Mouse (Mus musculus): ENCODE data around the gene Gm21731. TPM values are rescaled to one million over a fixed set of nuclear protein-coding genes. Genes with fewer than 3 reads are reported as not detected.
"Not testable (repeated sequence)": the region's sequence is repeated elsewhere in the genome, so short reads cannot be mapped to it uniquely, and the experiment has no call there.

Gene Gm21731
- polyA plus RNA-seq (2015; fragmentation: Nextera tagmentation; extraction: Ambion mirVana), result not detected in 2 replicates

DNA sequence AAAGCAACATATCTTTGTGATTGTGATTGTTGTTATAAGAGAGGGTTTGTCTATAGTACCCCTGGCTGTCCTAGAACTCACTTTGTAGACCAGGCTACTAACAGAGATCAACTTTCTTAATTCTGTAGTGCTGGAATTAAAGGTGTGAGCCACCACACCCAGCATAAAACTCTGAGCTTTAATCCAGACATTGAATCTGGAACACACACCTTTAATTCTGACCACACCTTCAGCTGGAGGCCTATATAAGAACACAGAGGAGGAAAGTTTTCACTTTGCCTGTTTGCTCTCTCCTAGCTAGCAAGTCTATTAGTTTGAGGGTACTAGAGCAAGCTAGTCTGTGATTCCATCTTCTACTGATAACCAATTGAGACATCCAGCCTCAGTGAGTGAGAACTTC, at the start of gene Gm21731:
Gene Gm21731 (plus strand): TSS at position 301 of the 400 bp plus-strand sequence.
- not testable (repeated sequence) for H3K27ac ChIP-seq; H3K36me3 ChIP-seq (ENCODE audit: insufficient read depth, low read length); H3K9me3 ChIP-seq (replicated peaks; ENCODE audit: low read length); DNase-seq (ENCODE audit: low spot score); H3K9ac ChIP-seq (ENCODE audit: low read depth, low read length); ATAC-seq (replicated peaks; ENCODE audit: low FRiP score, low read depth); H3K27me3 ChIP-seq (ENCODE audit: insufficient read depth, low read length); H3K4me2 ChIP-seq (ENCODE audit: low read length); H3K4me1 ChIP-seq (replicated peaks; ENCODE audit: insufficient read depth, low read length); H3K4me3 ChIP-seq (replicated peaks; ENCODE audit: low read depth, low read length)

DNA sequence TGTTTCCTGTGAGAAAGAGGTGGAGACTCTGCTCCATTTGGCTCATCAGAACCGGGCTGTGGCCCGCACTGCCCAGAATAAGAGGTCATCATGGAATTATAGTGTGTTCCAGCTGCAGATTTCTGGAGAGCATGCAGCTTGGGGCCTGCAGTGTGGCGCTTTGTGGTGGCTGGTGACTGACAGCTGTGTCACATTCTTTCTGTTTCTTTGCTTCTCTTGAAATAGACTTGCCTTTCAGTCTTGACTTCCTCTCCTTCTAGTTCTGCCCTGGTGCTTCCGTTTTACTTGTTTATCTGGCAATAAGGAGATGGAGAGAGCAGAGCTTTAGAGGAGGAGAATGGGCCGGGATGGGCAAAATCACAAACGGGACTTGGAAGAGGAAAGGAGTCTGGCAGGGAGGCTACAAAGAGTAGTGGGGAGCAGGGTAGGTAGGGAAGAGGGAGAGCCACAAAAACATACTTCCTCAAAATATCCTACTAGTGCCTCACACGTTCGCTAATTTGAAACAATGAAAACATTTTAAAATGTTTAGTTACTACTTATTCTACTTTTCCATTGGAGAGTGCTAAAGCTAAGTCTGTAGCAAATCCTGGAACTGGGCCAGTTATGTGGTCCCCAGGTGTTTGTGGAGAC, 42.6 kb upstream of the Gm21731 start:
- WGBS, result 78% methylated on average over 7 of the region's 8 CpGs
- not testable (repeated sequence) for H3K36me3 ChIP-seq (ENCODE audit: insufficient read depth, low read length); DNase-seq (ENCODE audit: low spot score); H3K4me1 ChIP-seq (replicated peaks; ENCODE audit: insufficient read depth, low read length); H3K9ac ChIP-seq (ENCODE audit: low read depth, low read length); H3K27ac ChIP-seq; H3K4me3 ChIP-seq (replicated peaks; ENCODE audit: low read depth, low read length); H3K9me3 ChIP-seq (replicated peaks; ENCODE audit: low read length); H3K27me3 ChIP-seq (ENCODE audit: insufficient read depth, low read length); H3K4me2 ChIP-seq (ENCODE audit: low read length); ATAC-seq (replicated peaks; ENCODE audit: low FRiP score, low read depth)

DNA sequence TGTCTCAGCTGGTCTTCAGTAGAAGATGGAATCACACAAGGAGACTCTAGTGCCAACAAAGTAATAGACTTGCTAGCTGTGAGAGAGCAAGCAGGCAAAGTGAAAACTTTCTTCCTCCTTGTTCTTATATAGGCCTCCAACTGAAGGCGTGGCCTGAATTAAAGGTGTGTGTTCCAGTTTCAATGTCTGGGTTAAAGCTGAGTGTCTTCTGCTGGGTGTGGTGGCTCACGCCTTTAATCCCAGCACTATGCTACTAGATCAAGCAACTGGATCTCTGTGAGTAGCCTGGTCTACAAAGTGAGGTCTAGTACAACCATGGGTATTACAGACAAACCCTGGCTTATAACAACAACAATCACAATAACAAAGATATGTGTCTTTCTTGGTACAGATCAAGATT, 23.1 kb upstream of the Gm21731 start, which contains the start of gene Gm21762:
Gene Gm21762 (minus strand): TSS at position 101 of the 400 bp plus-strand sequence.
- DNase-seq (ENCODE audit: low spot score); H3K4me2 ChIP-seq (ENCODE audit: low read length); H3K27ac ChIP-seq; H3K4me3 ChIP-seq (replicated peaks; ENCODE audit: low read depth, low read length); H3K9ac ChIP-seq (ENCODE audit: low read depth, low read length); H3K4me1 ChIP-seq (replicated peaks; ENCODE audit: insufficient read depth, low read length); H3K9me3 ChIP-seq (replicated peaks; ENCODE audit: low read length); H3K36me3 ChIP-seq (ENCODE audit: insufficient read depth, low read length); ATAC-seq (replicated peaks; ENCODE audit: low FRiP score, low read depth); H3K27me3 ChIP-seq (ENCODE audit: insufficient read depth, low read length): not testable (repeated sequence)
- WGBS, result no CpG with 5 or more reads among the region's 2 CpGs

DNA sequence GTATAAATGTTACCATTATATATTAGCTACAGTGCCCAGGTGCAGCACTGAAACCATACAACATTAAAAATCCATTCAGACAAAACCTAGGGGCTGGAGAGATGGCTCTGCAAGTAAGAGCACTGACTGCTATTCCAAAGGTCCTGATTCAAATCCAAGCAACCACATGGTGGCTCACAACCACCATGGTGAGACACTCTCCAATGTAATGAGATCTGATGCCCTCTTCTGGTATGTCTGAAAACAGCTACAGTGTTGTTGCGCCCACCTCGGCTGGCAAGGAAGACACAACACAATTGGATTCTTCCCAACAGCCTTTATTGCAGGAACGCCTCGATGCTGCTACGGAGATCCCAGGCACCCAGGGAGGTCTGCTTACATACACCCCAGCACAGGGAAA, 18.0 kb upstream of the Gm21731 start:
- not testable (repeated sequence) for H3K27me3 ChIP-seq (ENCODE audit: insufficient read depth, low read length); ATAC-seq (replicated peaks; ENCODE audit: low FRiP score, low read depth); H3K4me3 ChIP-seq (replicated peaks; ENCODE audit: low read depth, low read length); H3K9me3 ChIP-seq (replicated peaks; ENCODE audit: low read length); H3K27ac ChIP-seq; H3K36me3 ChIP-seq (ENCODE audit: insufficient read depth, low read length); H3K9ac ChIP-seq (ENCODE audit: low read depth, low read length); DNase-seq (ENCODE audit: low spot score); H3K4me1 ChIP-seq (replicated peaks; ENCODE audit: insufficient read depth, low read length); H3K4me2 ChIP-seq (ENCODE audit: low read length)
- WGBS, result 86% methylated on average over 5 of the region's 5 CpGs

DNA sequence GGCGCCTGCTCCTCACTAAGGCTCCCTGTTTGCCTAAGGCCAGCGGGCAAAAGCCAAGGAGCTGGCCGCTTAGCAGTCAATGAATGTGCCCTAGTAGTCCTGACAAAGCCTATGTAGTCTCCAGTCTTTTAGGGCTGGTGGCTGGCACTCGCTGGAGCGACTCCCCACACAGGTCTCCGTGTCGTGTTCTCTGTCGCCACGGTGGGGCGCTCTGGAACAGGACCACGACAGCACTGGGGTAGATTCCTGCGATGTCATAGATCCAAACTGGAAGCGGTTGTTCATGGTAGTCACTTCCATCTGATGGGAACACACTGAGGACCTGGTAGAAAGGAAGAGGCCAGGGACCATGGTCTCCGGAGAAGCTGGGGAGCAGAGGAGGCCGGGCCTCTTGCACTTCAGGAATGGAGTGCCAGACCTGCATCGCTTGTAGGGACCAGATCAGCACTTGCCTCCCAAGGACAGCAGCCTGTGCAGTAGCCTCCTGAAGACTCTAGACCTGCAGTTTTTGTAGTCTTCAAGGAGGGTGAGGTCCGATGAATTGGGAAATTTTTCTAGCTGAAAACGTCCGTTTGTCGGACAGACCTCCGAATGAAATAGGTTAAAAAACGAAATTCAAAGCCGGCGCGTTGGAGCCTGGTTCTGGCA, 15.8 kb upstream of the Gm21731 start:
- not testable (repeated sequence) for H3K36me3 ChIP-seq (ENCODE audit: insufficient read depth, low read length); H3K9ac ChIP-seq (ENCODE audit: low read depth, low read length); H3K27me3 ChIP-seq (ENCODE audit: insufficient read depth, low read length); H3K27ac ChIP-seq; ATAC-seq (replicated peaks; ENCODE audit: low FRiP score, low read depth); H3K4me2 ChIP-seq (ENCODE audit: low read length); H3K9me3 ChIP-seq (replicated peaks; ENCODE audit: low read length); H3K4me3 ChIP-seq (replicated peaks; ENCODE audit: low read depth, low read length); DNase-seq (ENCODE audit: low spot score); H3K4me1 ChIP-seq (replicated peaks; ENCODE audit: insufficient read depth, low read length)
- WGBS, result 94% methylated on average over 16 of the region's 25 CpGs

DNA sequence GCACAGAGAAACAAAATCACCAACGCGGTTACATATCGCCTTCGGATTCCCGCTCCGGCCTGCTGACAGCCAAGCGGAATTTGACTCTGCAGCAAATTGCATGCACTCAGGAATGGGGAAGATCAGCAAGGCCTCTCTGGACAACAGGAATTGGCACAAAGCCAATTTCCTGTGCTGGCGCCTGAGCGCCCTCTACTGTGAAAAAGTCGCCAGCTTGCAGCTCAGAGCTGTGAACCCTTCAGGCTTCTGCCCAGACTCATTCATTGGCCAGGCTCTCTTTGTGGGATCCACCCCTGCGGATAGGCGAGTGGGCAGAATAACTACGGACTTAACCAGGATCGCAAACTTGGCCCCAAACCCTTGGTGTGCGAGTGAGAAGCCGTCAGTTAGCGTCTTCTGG, 7.1 kb upstream of the Gm21731 start:
- not testable (repeated sequence) for H3K4me1 ChIP-seq (replicated peaks; ENCODE audit: insufficient read depth, low read length); H3K9me3 ChIP-seq (replicated peaks; ENCODE audit: low read length); H3K4me2 ChIP-seq (ENCODE audit: low read length); H3K9ac ChIP-seq (ENCODE audit: low read depth, low read length); DNase-seq (ENCODE audit: low spot score); H3K4me3 ChIP-seq (replicated peaks; ENCODE audit: low read depth, low read length); H3K36me3 ChIP-seq (ENCODE audit: insufficient read depth, low read length); H3K27ac ChIP-seq; ATAC-seq (replicated peaks; ENCODE audit: low FRiP score, low read depth); H3K27me3 ChIP-seq (ENCODE audit: insufficient read depth, low read length)
- 96% methylated on average over 16 of the region's 17 CpGs for WGBS

DNA sequence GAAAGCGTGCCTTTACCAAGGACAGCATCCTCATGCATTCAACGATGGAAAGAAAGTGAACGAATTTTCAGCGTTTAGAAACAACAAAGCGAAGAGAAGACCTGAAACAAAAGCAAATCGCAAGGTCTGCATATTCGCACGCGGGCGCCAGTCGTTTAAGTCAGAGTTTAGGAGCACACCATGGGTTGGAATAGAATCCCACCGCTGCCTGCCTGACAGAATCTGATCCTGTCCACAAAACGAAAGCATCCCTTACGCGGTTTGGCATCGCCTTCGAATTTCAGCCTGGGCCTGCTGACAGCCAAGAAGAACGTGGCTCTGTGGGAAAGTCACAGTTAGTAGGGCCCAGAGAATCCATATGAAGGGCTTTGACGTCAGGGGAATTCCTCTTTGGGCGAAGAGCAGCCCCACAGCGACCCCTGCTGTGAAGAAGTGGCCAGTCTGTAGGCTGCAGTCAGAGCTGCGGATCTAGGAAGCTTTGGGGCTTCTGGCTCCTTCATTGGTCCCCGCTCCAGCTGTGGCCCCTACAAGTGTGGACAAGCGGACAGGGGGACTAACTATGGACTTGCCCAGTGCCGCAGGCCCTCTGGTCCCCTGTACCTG, 6.4 kb upstream of the Gm21731 start:
- ATAC-seq (replicated peaks; ENCODE audit: low FRiP score, low read depth); H3K4me1 ChIP-seq (replicated peaks; ENCODE audit: insufficient read depth, low read length); H3K9me3 ChIP-seq (replicated peaks; ENCODE audit: low read length); H3K9ac ChIP-seq (ENCODE audit: low read depth, low read length); H3K27ac ChIP-seq; H3K4me2 ChIP-seq (ENCODE audit: low read length); H3K36me3 ChIP-seq (ENCODE audit: insufficient read depth, low read length); DNase-seq (ENCODE audit: low spot score); H3K27me3 ChIP-seq (ENCODE audit: insufficient read depth, low read length); H3K4me3 ChIP-seq (replicated peaks; ENCODE audit: low read depth, low read length): not testable (repeated sequence)
- WGBS, result 75% methylated on average over 13 of the region's 25 CpGs

DNA sequence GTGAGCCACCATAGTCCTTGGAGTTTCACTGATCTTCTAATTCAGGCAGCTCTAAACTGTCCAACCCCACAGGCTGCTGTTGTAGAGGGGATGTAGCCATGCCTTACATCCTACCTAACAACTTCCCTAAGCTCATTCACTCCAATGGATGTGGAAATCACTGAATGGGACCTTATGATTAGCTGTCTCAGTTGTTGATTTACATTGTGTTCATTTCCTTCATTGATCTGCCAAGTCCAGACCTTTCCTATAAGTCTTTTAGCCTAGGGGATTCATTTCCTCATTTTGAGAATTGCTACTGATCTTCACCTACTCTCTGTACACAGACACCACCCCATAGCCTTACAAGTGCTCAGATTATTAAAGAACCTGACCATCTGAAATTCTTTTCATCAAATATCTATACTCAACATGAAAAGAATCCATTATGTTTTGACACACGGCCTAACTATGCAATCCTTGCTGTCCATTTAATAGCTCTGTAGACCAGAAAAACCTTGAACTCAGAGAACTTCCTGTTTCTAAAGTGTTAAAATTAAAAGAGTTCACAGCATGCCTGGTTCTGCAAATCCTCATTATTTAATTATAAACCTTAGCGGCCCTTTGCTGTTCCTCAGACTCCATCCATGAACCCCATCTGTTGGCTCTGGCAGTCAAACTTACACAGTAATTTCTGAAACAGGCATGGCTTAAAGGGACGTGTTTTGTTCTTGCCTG, 12.5 kb downstream of the Gm21731 start:
- whole genome bisulfite sequencing, result 85% methylated on average over 2 of the region's 3 CpGs
- not testable (repeated sequence) for H3K27ac ChIP-seq; H3K36me3 ChIP-seq (ENCODE audit: insufficient read depth, low read length); H3K4me1 ChIP-seq (replicated peaks; ENCODE audit: insufficient read depth, low read length); DNase-seq (ENCODE audit: low spot score); H3K9me3 ChIP-seq (replicated peaks; ENCODE audit: low read length); H3K9ac ChIP-seq (ENCODE audit: low read depth, low read length); H3K4me2 ChIP-seq (ENCODE audit: low read length); ATAC-seq (replicated peaks; ENCODE audit: low FRiP score, low read depth); H3K27me3 ChIP-seq (ENCODE audit: insufficient read depth, low read length); H3K4me3 ChIP-seq (replicated peaks; ENCODE audit: low read depth, low read length)

Data from kidney, postnatal 0 days (tissue).